Mouse (Mus musculus) kidney, postnatal 0 days (tissue): ENCODE results near the gene Itpka. TPM values are rescaled to one million over a fixed set of nuclear protein-coding genes. Genes with fewer than 3 reads are reported as not detected.
"Not testable (repeated sequence)": the region's sequence is repeated elsewhere in the genome, so short reads cannot be mapped to it uniquely, and the experiment has no call there.

Experiments used
- ATAC-seq: fragments of 200-750 bp; cut with Nextera tagmentation; replicated peaks from 2 replicates; pipeline ENCODE4 v1.8.0; 2017; ENCODE audit warnings: low read depth, moderate number of reproducible peaks, moderate TSS enrichment, moderate library complexity; ENCODE audit not compliant: low FRiP score
- DNase-seq: peaks from one replicate; pipeline ENCODE4 v3.0.0-alpha.2; 2016; ENCODE audit warnings: low spot score
- H3K27ac ChIP-seq: fragments of 300-500 bp; sonication (generic); 2 replicates; pipeline ENCODE4 v1.5.1; 2014; ENCODE audit warnings: mild to moderate bottlenecking
- H3K27me3 ChIP-seq: fragments of 300-500 bp; sonication (generic); 2 replicates; pipeline ENCODE4 v1.6.1; 2014; ENCODE audit warnings: low read length, mixed read lengths; ENCODE audit not compliant: insufficient read depth
- H3K36me3 ChIP-seq: fragments of 300-500 bp; sonication (generic); 2 replicates; pipeline ENCODE4 v1.6.1; 2014; ENCODE audit warnings: low read length, mixed read lengths; ENCODE audit not compliant: insufficient read depth
- H3K4me1 ChIP-seq: fragments of 300-500 bp; sonication (generic); replicated peaks from 2 replicates; pipeline ENCODE4 v1.6.1; 2014; ENCODE audit warnings: antibody characterized with exemption, low read length, mixed read lengths; ENCODE audit not compliant: insufficient read depth
- H3K4me2 ChIP-seq: fragments of 300-500 bp; sonication (generic); 2 replicates; pipeline ENCODE4 v1.6.1; 2014; ENCODE audit warnings: mild to moderate bottlenecking, low read length, moderate library complexity, mixed read lengths
- H3K4me3 ChIP-seq: fragments of 300-500 bp; sonication (generic); replicated peaks from 2 replicates; pipeline ENCODE4 v1.5.1; 2014; ENCODE audit warnings: low read depth, low read length
- H3K9ac ChIP-seq: fragments of 300-500 bp; sonication (generic); 2 replicates; pipeline ENCODE4 v1.6.1; 2014; ENCODE audit warnings: low read depth, low read length
- H3K9me3 ChIP-seq: fragments of 300-500 bp; sonication (generic); replicated peaks from 2 replicates; pipeline ENCODE4 v1.6.1; 2016; ENCODE audit warnings: low read length, inconsistent platforms, mixed read lengths
- CTCF ChIP-seq: IDR thresholded peaks from 2 replicates; pipeline ENCODE4 v1.5.1; 2016; ENCODE audit warnings: antibody characterized with exemption, low read depth, mild to moderate bottlenecking, moderate library complexity
- WGBS: fragments of 180-500 bp; shearing (Covaris S2); extraction: QIAGEN DNeasy Blood & Tissue Kit; methylation state at CpG from one replicate; pipeline ENCODE4 v1.1.7; 2014; 5-methylcytosine and 5-hydroxymethylcytosine counted together
- polyA plus RNA-seq: library from polyadenylated mRNA; unstranded; fragments of >200 nt; fragmentation: Nextera tagmentation; extraction: Ambion mirVana; gene quantifications from 2 replicates; pipeline ENCODE4 v1.2.1, GENCODE M21; 2015

Itpka gene
- polyA plus RNA-seq, 1 experiment from 2014 or later, result 1.1 TPM

- Histone ChIP-seq H3K4me3 (no peak overlapping the region), H3K9me3 (no peaks in the 10 kb centered on the region), H3K36me3 (peaks cover 27% of the 10 kb centered on the region; the same call in 1 of the 2 replicates), H3K4me2 (no peak overlapping the region), H3K27ac (no peak overlapping the region), H3K9ac (no peak overlapping the region), H3K4me1 (no peaks in the 10 kb centered on the region), H3K27me3 (no peaks in the 10 kb centered on the region)
- WGBS, result 83% methylated on average over 3 of the region's 3 CpGs
- TF ChIP-seq CTCF, result no peak
- DNase-seq (no peak), ATAC-seq (no peak)
Measured at GRCm38 (mm10) chr2:119707676-119708075, 34.5 kb upstream of the Itpka start.

GRCm38 (mm10) chr2:119710011-119710410 is 32.1 kb upstream of the Itpka start:
- WGBS, result 95% methylated on average over 3 of the region's 3 CpGs
- H3K9ac ChIP-seq, result no peak overlapping the region
- H3K27me3 ChIP-seq, result no peaks in the 10 kb centered on the region
- ATAC-seq (no peak), DNase-seq (no peak)
- H3K4me2 ChIP-seq, result no peak overlapping the region
- H3K36me3 ChIP-seq, result peaks cover 30% of the 10 kb centered on the region
- no peak overlapping the region for H3K4me3 ChIP-seq
- H3K27ac ChIP-seq, result no peak overlapping the region
- H3K9me3 ChIP-seq, result no peaks in the 10 kb centered on the region
- no peaks in the 10 kb centered on the region for H3K4me1 ChIP-seq
- no peak for TF ChIP-seq CTCF

GRCm38 (mm10) chr2:119715868-119716267 is 26.3 kb upstream of the Itpka start:
- not testable (repeated sequence) for DNase-seq, H3K9me3 ChIP-seq, H3K4me3 ChIP-seq, H3K27me3 ChIP-seq, H3K9ac ChIP-seq, ATAC-seq, H3K4me1 ChIP-seq, H3K27ac ChIP-seq, H3K4me2 ChIP-seq
- WGBS, result 90% methylated on average over 2 of the region's 2 CpGs
- peaks cover 39% of the 10 kb centered on the region for H3K36me3 ChIP-seq

GRCm38 (mm10) chr2:119721070-119721469 is 21.1 kb upstream of the Itpka start:
- Histone ChIP-seq H3K9ac (no peak overlapping the region), H3K4me2 (no peak overlapping the region), H3K27me3 (no peaks in the 10 kb centered on the region), H3K36me3 (peaks cover 57% of the 10 kb centered on the region), H3K27ac (no peak overlapping the region), H3K4me1 (no peaks in the 10 kb centered on the region), H3K4me3 (no peak overlapping the region), H3K9me3 (no peaks in the 10 kb centered on the region)
- DNase-seq (no peak), ATAC-seq (no peak)
- TF ChIP-seq CTCF, result no peak
- WGBS, result 96% methylated on average over 8 of the region's 8 CpGs

GRCm38 (mm10) chr2:119727762-119728416 is 14.2 kb upstream of the Itpka start:
- no peak for TF ChIP-seq CTCF

GRCm38 (mm10) chr2:119730735-119731134 is 11.4 kb upstream of the Itpka start:
- TF ChIP-seq CTCF, result no peak
- no peaks in the 10 kb centered on the region for H3K27me3 ChIP-seq
- 81% methylated on average over 4 of the region's 4 CpGs for WGBS
- H3K36me3 ChIP-seq, result peaks cover 50% of the 10 kb centered on the region
- ATAC-seq (no peak), DNase-seq (no peak)
- H3K9ac ChIP-seq, result no peak overlapping the region
- no peak overlapping the region for H3K4me2 ChIP-seq
- no peak overlapping the region for H3K4me3 ChIP-seq
- no peaks in the 10 kb centered on the region for H3K9me3 ChIP-seq
- no peak overlapping the region for H3K27ac ChIP-seq
- no peaks in the 10 kb centered on the region for H3K4me1 ChIP-seq

More at GRCm38 (mm10) chr2:119727762-119728416, 14.2 kb upstream of the Itpka start:
- Histone ChIP-seq H3K27me3 (no peaks in the 10 kb centered on the region), H3K4me1 (no peaks in the 10 kb centered on the region), H3K4me3 (no peak overlapping the region), H3K36me3 (peaks cover 57% of the 10 kb centered on the region), H3K9ac (no peak overlapping the region), H3K4me2 (no peak overlapping the region), H3K27ac (no peak overlapping the region), H3K9me3 (no peaks in the 10 kb centered on the region)
- DNase-seq, result no peak
- ATAC-seq, result no peak
- 86% methylated on average over 3 of the region's 3 CpGs for whole genome bisulfite sequencing

GRCm38 (mm10) chr2:119737124-119737523 is 5.0 kb upstream of the Itpka start:
- no peak for DNase-seq
- H3K27ac ChIP-seq, result no peak overlapping the region
- no peak overlapping the region for H3K4me3 ChIP-seq
- 20% methylated on average over 12 of the region's 12 CpGs for WGBS
- no peaks in the 10 kb centered on the region for H3K4me1 ChIP-seq
- H3K9ac ChIP-seq, result no peak overlapping the region
- H3K9me3 ChIP-seq, result no peaks in the 10 kb centered on the region
- no peak for ATAC-seq
- H3K36me3 ChIP-seq, result peaks cover 18% of the 10 kb centered on the region; the same call in 1 of the 2 replicates
- no peak overlapping the region for H3K4me2 ChIP-seq
- no peak for TF ChIP-seq CTCF
- no peaks in the 10 kb centered on the region for H3K27me3 ChIP-seq
